Mouse (Mus musculus): Measurements from ENCODE around the gene 4931414P19Rik. TPM values are rescaled to one million over a fixed set of nuclear protein-coding genes. Genes with fewer than 3 reads are reported as not detected.
A peak's percentile ranks its signal among the peaks of the same experiment; 100 is the strongest.
"Not testable (repeated sequence)": the region's sequence is repeated elsewhere in the genome, so short reads cannot be mapped to it uniquely, and the experiment has no call there.

Gene 4931414P19Rik
- polyA plus RNA-seq, 1 experiment from 2014 or later, result 1.2 TPM

GRCm38 (mm10) chr14:54621133-54621532 is 15.3 kb upstream of the 4931414P19Rik start, which contains the start of gene Psmb11:
Gene Psmb11, plus strand, starts transcription at chr14:54621433.
- Histone ChIP-seq H3K27me3 (ENCODE audit: insufficient read depth, low read length) (no peaks in the 10 kb centered on the region), H3K9ac (replicated peaks) (no peak within 1 kb of the TSS), H3K9me3 (ENCODE audit: low read length) (no peaks in the 10 kb centered on the region), H3K4me1 (ENCODE audit: insufficient read depth) (peaks cover 10% of the 10 kb centered on the region; the same call in 1 of the 2 replicates), H3K36me3 (replicated peaks; ENCODE audit: insufficient read depth, low read length) (no peaks in the 10 kb centered on the region), H3K27ac (ENCODE audit: low read depth) (no peak within 1 kb of the TSS), H3K4me3 (ENCODE audit: low read depth, low read length) (no peak within 1 kb of the TSS), H3K4me2 (ENCODE audit: low read depth, low read length) (no peak within 1 kb of the TSS)
- DNase-seq (no peak), ATAC-seq (no peak)
- TF ChIP-seq EP300 (IDR thresholded peaks at IDR 0.05; ENCODE audit: low read depth), result no peak
- TF ChIP-seq CTCF (IDR thresholded peaks at IDR 0.05; ENCODE audit: low read depth), result no peak
- 91% methylated on average over 1 of the region's 1 CpGs for WGBS (ENCODE audit: insufficient replicate concordance)

- no peaks in the 10 kb centered on the region for H3K27me3 ChIP-seq (ENCODE audit: insufficient read depth, low read length)
- H3K4me2 ChIP-seq (ENCODE audit: low read depth, low read length), result peak within 1 kb of the TSS; percentile 82
- TF ChIP-seq EP300 (IDR thresholded peaks at IDR 0.05; ENCODE audit: low read depth), result peak; percentile 34; the same call in 1 of the 2 replicates
- no peak for TF ChIP-seq CTCF (IDR thresholded peaks at IDR 0.05; ENCODE audit: low read depth)
- H3K4me3 ChIP-seq (ENCODE audit: low read depth, low read length), result peak within 1 kb of the TSS; percentile 81
- H3K27ac ChIP-seq (ENCODE audit: low read depth), result peak within 1 kb of the TSS; percentile 71
- DNase-seq, result peak; percentile 90
- peak within 1 kb of the TSS; percentile 75 for H3K9ac ChIP-seq (replicated peaks)
- peaks cover 10% of the 10 kb centered on the region; the same call in 1 of the 2 replicates for H3K4me1 ChIP-seq (ENCODE audit: insufficient read depth)
- peak; percentile 95 for ATAC-seq
- WGBS (ENCODE audit: insufficient replicate concordance), result under 1% methylated on average over 20 of the region's 25 CpGs
- peaks cover 11% of the 10 kb centered on the region for H3K36me3 ChIP-seq (replicated peaks; ENCODE audit: insufficient read depth, low read length)
- H3K9me3 ChIP-seq (ENCODE audit: low read length), result no peaks in the 10 kb centered on the region
Observed at GRCm38 (mm10) chr14:54617897-54618365, 12.1 kb upstream of the 4931414P19Rik start, which contains the start of gene Psmb5. Gene Psmb5, minus strand, starts transcription at chr14:54618022.

DNA sequence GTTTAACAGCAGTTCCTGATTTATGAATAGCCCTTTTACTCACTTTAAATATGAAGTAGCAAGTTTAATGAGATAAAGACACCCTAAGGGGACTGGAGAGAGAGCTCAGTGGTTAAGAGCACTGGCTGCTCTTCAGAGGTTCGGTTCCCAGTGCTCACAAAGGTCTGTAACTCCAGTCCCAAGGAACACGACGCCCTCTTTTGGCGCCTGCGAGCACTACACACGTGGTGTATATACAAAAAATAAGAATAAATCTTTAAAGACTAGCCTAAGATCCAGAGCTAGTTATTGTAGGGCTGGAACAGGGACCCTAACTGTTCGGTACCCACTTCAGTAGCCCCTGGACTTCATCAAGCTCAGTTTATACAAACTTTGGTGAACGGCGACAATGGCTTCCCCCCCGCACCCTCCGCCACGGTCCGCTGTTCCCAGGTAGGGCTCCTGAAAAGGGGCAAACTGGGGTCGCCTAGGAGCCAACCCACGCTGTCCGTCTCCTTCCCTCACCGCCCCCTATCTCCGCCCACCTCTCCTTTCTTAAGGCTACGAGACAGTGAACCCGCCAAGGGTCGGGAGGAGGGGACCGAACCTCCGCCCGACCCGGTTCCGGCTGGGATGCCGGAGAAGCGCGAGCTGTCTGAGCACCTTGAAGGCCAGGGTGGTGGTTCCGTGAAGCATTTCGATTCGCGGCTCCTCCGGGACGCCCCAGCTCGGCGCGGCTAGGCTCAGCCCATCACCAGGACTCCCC is 11.5 kb upstream of the 4931414P19Rik start:
- Histone ChIP-seq H3K4me2 (ENCODE audit: low read depth, low read length) (peak overlapping the region; percentile 82), H3K9ac (replicated peaks) (peak overlapping the region; percentile 75), H3K27ac (ENCODE audit: low read depth) (peak overlapping the region; percentile 71), H3K27me3 (ENCODE audit: insufficient read depth, low read length) (no peaks in the 10 kb centered on the region), H3K36me3 (replicated peaks; ENCODE audit: insufficient read depth, low read length) (peaks cover 15% of the 10 kb centered on the region), H3K4me1 (ENCODE audit: insufficient read depth) (peaks cover 10% of the 10 kb centered on the region; the same call in 1 of the 2 replicates), H3K9me3 (ENCODE audit: low read length) (no peaks in the 10 kb centered on the region), H3K4me3 (ENCODE audit: low read depth, low read length) (peak overlapping the region; percentile 81)
- 2% methylated on average over 38 of the region's 38 CpGs for WGBS (ENCODE audit: insufficient replicate concordance)
- peak; percentile 52 for DNase-seq
- ATAC-seq, result peak; percentile 58
- TF ChIP-seq EP300 (IDR thresholded peaks at IDR 0.05; ENCODE audit: low read depth) (no peak), CTCF (IDR thresholded peaks at IDR 0.05; ENCODE audit: low read depth) (peak; percentile 46)

DNA sequence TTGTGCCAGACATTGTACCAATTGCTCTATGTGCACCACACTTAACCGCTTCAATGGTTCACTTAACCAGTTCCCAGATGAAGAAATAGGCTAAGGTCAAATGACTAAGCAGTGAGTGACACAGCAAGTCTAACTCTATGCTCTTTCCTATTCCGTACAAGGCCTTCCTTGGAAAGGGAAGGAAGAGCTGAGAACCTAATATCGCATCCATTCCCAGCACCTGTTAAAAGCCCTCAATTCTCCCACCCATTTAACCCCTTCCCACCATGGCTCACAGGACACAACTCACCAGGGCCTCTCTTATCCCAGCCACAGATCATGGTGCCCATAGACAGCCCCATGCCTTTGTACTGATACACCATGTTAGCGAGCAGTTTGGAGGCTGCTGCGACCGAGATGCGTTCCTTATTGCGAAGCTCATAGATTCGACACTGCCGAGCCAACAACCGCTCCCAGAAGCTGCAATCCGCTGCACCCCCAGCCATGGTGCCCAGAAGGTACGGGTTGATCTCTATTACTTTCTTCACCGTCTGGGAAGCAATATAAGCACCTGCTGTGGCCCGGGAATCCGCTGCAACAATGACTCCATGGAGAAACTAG is 10.5 kb upstream of the 4931414P19Rik start:
- WGBS (ENCODE audit: insufficient replicate concordance), result 89% methylated on average over 16 of the region's 16 CpGs
- TF ChIP-seq EP300 (IDR thresholded peaks at IDR 0.05; ENCODE audit: low read depth), result no peak
- no peak for TF ChIP-seq CTCF (IDR thresholded peaks at IDR 0.05; ENCODE audit: low read depth)
- Histone ChIP-seq H3K27me3 (ENCODE audit: insufficient read depth, low read length) (no peaks in the 10 kb centered on the region), H3K4me1 (ENCODE audit: insufficient read depth) (peaks cover 10% of the 10 kb centered on the region; the same call in 1 of the 2 replicates), H3K4me3 (ENCODE audit: low read depth, low read length) (no peak overlapping the region), H3K36me3 (replicated peaks; ENCODE audit: insufficient read depth, low read length) (peaks cover 15% of the 10 kb centered on the region), H3K27ac (ENCODE audit: low read depth) (no peak overlapping the region), H3K9me3 (ENCODE audit: low read length) (no peaks in the 10 kb centered on the region), H3K9ac (replicated peaks) (no peak overlapping the region), H3K4me2 (ENCODE audit: low read depth, low read length) (peak overlapping the region; percentile 82; the same call in 1 of the 2 replicates)
- no peak for DNase-seq
- no peak for ATAC-seq

- Histone ChIP-seq H3K36me3 (replicated peaks; ENCODE audit: insufficient read depth, low read length) (peaks cover 15% of the 10 kb centered on the region), H3K4me1 (ENCODE audit: insufficient read depth) (peaks cover 10% of the 10 kb centered on the region; the same call in 1 of the 2 replicates)
- H3K4me3 ChIP-seq (ENCODE audit: low read depth, low read length); H3K4me2 ChIP-seq (ENCODE audit: low read depth, low read length); H3K9me3 ChIP-seq (ENCODE audit: low read length); H3K9ac ChIP-seq (replicated peaks); ATAC-seq; H3K27ac ChIP-seq (ENCODE audit: low read depth); DNase-seq; H3K27me3 ChIP-seq (ENCODE audit: insufficient read depth, low read length): not testable (repeated sequence)
- WGBS (ENCODE audit: insufficient replicate concordance), result 85% methylated on average over 13 of the region's 16 CpGs
Observed at GRCm38 (mm10) chr14:54614130-54614529, 8.3 kb upstream of the 4931414P19Rik start.

GRCm38 (mm10) chr14:54610648-54611047 is 4.9 kb upstream of the 4931414P19Rik start:
- H3K9ac ChIP-seq (replicated peaks), result no peak overlapping the region
- DNase-seq (no peak), ATAC-seq (no peak)
- no peak overlapping the region for H3K27ac ChIP-seq (ENCODE audit: low read depth)
- H3K4me3 ChIP-seq (ENCODE audit: low read depth, low read length), result no peak overlapping the region
- H3K9me3 ChIP-seq (ENCODE audit: low read length), result no peaks in the 10 kb centered on the region
- peaks cover 15% of the 10 kb centered on the region for H3K36me3 ChIP-seq (replicated peaks; ENCODE audit: insufficient read depth, low read length)
- no peaks in the 10 kb centered on the region for H3K27me3 ChIP-seq (ENCODE audit: insufficient read depth, low read length)
- WGBS (ENCODE audit: insufficient replicate concordance), result 80% methylated on average over 6 of the region's 6 CpGs
- TF ChIP-seq EP300 (IDR thresholded peaks at IDR 0.05; ENCODE audit: low read depth), result no peak
- TF ChIP-seq CTCF (IDR thresholded peaks at IDR 0.05; ENCODE audit: low read depth), result no peak
- 0 out of 2 replicates have a peak, but pooled peaks cover 2% of the 10 kb centered on the region for H3K4me1 ChIP-seq (ENCODE audit: insufficient read depth)
- no peak overlapping the region for H3K4me2 ChIP-seq (ENCODE audit: low read depth, low read length)
